Mouse (Mus musculus) limb, embryonic 10.5 days (tissue): ENCODE measurements at regions not wholly inside any gene's neighbourhood (a gene's known extent, or its start where the extent isn't known, plus 50 kb on each side); places are given as distances from the start of the nearest gene placed in this dataset.

Source experiments
- DNase-seq: peaks from one replicate; pipeline ENCODE4 v3.0.0-alpha.2; 2017; ENCODE audit warnings: low spot score
- H3K27ac ChIP-seq: fragments of 300-500 bp; sonication (generic); 2 replicates; pipeline ENCODE4 v1.5.1; 2016; ENCODE audit warnings: mild to moderate bottlenecking
- H3K27me3 ChIP-seq: fragments of 300-500 bp; sonication (generic); 2 replicates; pipeline ENCODE4 v1.6.1; 2016; ENCODE audit warnings: low read depth, mild to moderate bottlenecking; ENCODE audit not compliant: poor library complexity, severe bottlenecking
- H3K36me3 ChIP-seq: fragments of 300-500 bp; sonication (generic); 2 replicates; pipeline ENCODE4 v1.6.1; 2016; ENCODE audit warnings: mild to moderate bottlenecking, moderate library complexity
- H3K4me1 ChIP-seq: fragments of 300-500 bp; sonication (generic); 2 replicates; pipeline ENCODE4 v1.6.1; 2016
- H3K4me3 ChIP-seq: fragments of 300-500 bp; sonication (generic); 2 replicates; pipeline ENCODE4 v1.5.1; 2016; ENCODE audit warnings: mild to moderate bottlenecking, moderate library complexity
- H3K9me3 ChIP-seq: fragments of 300-500 bp; sonication (generic); replicated peaks from 2 replicates; pipeline ENCODE4 v1.6.1; 2016; ENCODE audit warnings: mild to moderate bottlenecking
- WGBS: fragments of 180-500 bp; shearing (Covaris S2); methylation state at CpG from one replicate; pipeline ENCODE4 v1.1.7; 2016; 5-methylcytosine and 5-hydroxymethylcytosine counted together

DNA sequence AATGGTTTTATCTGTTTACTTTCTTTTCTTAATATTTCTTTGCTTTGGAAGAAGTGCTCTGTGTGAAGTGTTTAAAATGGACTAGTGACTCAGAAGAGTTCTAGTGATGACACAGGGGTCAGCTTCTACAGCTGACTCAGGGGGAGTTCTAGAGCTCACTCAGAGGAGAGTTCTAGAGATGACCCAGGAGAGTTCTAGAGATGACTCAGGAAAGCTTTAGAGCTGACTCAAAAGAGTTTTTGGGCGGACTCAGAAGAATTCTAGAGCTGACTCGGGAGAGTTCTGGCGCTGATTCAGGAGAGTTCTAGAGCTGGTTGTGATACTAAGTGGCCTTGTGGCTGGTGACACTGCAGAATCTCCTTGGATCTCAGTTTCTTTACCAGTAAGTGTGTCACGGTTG lies 593.8 kb downstream of the Bcl11a start:
- H3K27me3 ChIP-seq = peaks cover 5% of the 10 kb centered on the region; the same call in 1 of the 2 replicates
- no peak for DNase-seq
- H3K36me3 ChIP-seq = no peaks in the 10 kb centered on the region
- WGBS = 92% methylated on average over 4 of the region's 4 CpGs
- peaks cover 22% of the 10 kb centered on the region for H3K4me1 ChIP-seq
- H3K27ac ChIP-seq = no peak overlapping the region
- H3K9me3 ChIP-seq = no peaks in the 10 kb centered on the region
- no peak overlapping the region for H3K4me3 ChIP-seq

GRCm38 (mm10) chr11:24673248-24674207 lies 595.7 kb downstream of the Bcl11a start:
- Histone ChIP-seq H3K27me3 (peaks cover 5% of the 10 kb centered on the region; the same call in 1 of the 2 replicates), H3K4me3 (no peak overlapping the region), H3K4me1 (peaks cover 22% of the 10 kb centered on the region), H3K36me3 (no peaks in the 10 kb centered on the region), H3K27ac (no peak overlapping the region), H3K9me3 (no peaks in the 10 kb centered on the region)
- DNase-seq = no peak
- WGBS = 50% methylated on average over 7 of the region's 7 CpGs

DNA sequence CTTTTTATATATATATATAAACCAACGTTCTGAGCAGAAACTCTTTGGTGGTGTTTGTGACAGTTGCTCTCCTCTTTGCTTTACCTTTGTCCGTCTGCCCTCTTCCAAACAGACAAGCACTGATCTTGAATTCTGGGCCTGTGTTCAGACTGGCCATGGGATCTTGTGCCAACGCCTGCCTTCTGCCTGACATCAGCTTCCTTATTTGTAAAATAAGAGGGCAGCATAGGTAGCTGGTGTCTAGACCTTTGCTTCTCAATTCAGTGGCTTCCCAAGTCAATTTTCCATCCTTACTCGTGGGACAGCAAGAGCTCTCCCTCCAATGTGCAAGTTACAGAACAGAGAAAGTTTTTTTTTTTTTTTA lies 596.3 kb downstream of the Bcl11a start:
- no peak for DNase-seq
- H3K9me3 ChIP-seq = no peaks in the 10 kb centered on the region
- peaks cover 22% of the 10 kb centered on the region for H3K4me1 ChIP-seq
- peaks cover 5% of the 10 kb centered on the region; the same call in 1 of the 2 replicates for H3K27me3 ChIP-seq
- 43% methylated on average over 4 of the region's 4 CpGs for WGBS
- no peaks in the 10 kb centered on the region for H3K36me3 ChIP-seq
- no peak overlapping the region for H3K4me3 ChIP-seq
- no peak overlapping the region for H3K27ac ChIP-seq

GRCm38 (mm10) chr11:24677016-24677415 lies 599.2 kb downstream of the Bcl11a start:
- Histone ChIP-seq H3K36me3 (no peaks in the 10 kb centered on the region), H3K4me1 (peaks cover 27% of the 10 kb centered on the region), H3K4me3 (no peak overlapping the region), H3K27ac (no peak overlapping the region), H3K27me3 (0 out of 2 replicates have a peak, but pooled peaks cover 2% of the 10 kb centered on the region), H3K9me3 (no peaks in the 10 kb centered on the region)
- DNase-seq = no peak
- WGBS = 97% methylated on average over 4 of the region's 4 CpGs

DNA sequence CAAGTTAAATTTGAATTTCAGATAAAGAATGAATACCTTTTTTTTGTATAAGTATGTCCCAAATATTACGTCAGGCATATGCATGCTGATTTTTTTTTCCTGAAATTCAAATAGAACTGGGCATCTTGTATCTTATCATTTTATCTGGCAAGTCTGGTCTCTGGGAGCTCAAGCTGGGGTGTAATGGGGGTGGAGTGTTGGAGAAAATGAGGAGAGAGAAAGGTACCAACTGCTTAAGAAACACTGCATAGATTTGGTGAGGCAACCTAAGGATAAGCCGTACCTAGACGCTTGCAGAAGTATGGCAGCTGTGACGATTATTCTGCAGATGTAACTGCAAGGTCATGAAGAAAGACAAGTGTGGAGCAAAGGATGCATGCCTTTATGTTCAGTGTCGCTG lies 601.7 kb downstream of the Bcl11a start:
- Histone ChIP-seq H3K27me3 (peaks cover 8% of the 10 kb centered on the region; the same call in 1 of the 2 replicates), H3K36me3 (no peaks in the 10 kb centered on the region), H3K4me3 (no peak overlapping the region), H3K27ac (no peak overlapping the region), H3K9me3 (no peaks in the 10 kb centered on the region), H3K4me1 (peaks cover 23% of the 10 kb centered on the region)
- WGBS = 96% methylated on average over 5 of the region's 5 CpGs
- no peak for DNase-seq

GRCm38 (mm10) chr11:24682423-24682822 lies 604.6 kb downstream of the Bcl11a start:
- no peak for DNase-seq
- H3K36me3 ChIP-seq = no peaks in the 10 kb centered on the region
- WGBS = 17% methylated on average over 4 of the region's 4 CpGs
- H3K9me3 ChIP-seq = no peaks in the 10 kb centered on the region
- peaks cover 8% of the 10 kb centered on the region; the same call in 1 of the 2 replicates for H3K27me3 ChIP-seq
- H3K27ac ChIP-seq = peak overlapping the region; percentile 42
- H3K4me1 ChIP-seq = peaks cover 37% of the 10 kb centered on the region
- H3K4me3 ChIP-seq = no peak overlapping the region

GRCm38 (mm10) chr11:24685545-24686467 lies 608.0 kb downstream of the Bcl11a start:
- Histone ChIP-seq H3K27ac (peak overlapping the region; percentile 11), H3K36me3 (no peaks in the 10 kb centered on the region), H3K9me3 (no peaks in the 10 kb centered on the region), H3K4me3 (no peak overlapping the region), H3K27me3 (peaks cover 8% of the 10 kb centered on the region; the same call in 1 of the 2 replicates), H3K4me1 (peaks cover 48% of the 10 kb centered on the region)
- DNase-seq = peak; percentile 80
- 45% methylated on average over 16 of the region's 16 CpGs for WGBS

- Histone ChIP-seq H3K9me3 (no peaks in the 10 kb centered on the region), H3K4me3 (no peak overlapping the region), H3K27me3 (peaks cover 4% of the 10 kb centered on the region; the same call in 1 of the 2 replicates), H3K4me1 (peaks cover 32% of the 10 kb centered on the region), H3K36me3 (no peaks in the 10 kb centered on the region), H3K27ac (no peak overlapping the region)
- DNase-seq = no peak
- 92% methylated on average over 2 of the region's 2 CpGs for WGBS
Observed at GRCm38 (mm10) chr11:24688160-24688782, 610.4 kb downstream of the Bcl11a start.

GRCm38 (mm10) chr11:24689807-24690333 lies 612.0 kb downstream of the Bcl11a start:
- Histone ChIP-seq H3K27ac (0 out of 2 replicates have a peak overlapping the region, but pooled peaks have one; percentile 31), H3K36me3 (no peaks in the 10 kb centered on the region), H3K4me3 (no peak overlapping the region), H3K27me3 (no peaks in the 10 kb centered on the region), H3K9me3 (no peaks in the 10 kb centered on the region), H3K4me1 (peaks cover 37% of the 10 kb centered on the region)
- 39% methylated on average over 7 of the region's 7 CpGs for WGBS
- peak; percentile 70 for DNase-seq

DNA sequence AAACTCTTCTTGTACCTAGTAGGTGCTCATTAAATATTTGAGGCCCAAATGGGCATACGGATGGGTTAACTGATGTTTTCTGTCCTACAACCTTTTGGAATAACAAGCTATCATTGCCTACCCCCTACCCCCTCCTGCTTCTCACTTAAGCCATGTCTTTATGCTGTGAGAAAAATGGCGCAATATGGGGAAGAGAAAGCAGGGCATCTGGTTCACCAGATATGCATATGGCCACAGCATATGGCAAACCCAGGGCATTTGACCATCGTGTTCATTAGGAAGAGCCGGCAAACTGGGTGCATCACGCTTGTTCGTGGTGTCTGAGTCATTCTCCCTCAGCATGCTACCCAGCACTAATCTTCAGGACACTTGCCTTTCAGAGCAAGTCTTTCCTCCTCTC lies 616.1 kb downstream of the Bcl11a start:
- Histone ChIP-seq H3K27ac (0 out of 2 replicates have a peak overlapping the region, but pooled peaks have one; percentile 40), H3K36me3 (no peaks in the 10 kb centered on the region), H3K9me3 (no peaks in the 10 kb centered on the region), H3K4me3 (no peak overlapping the region), H3K27me3 (no peaks in the 10 kb centered on the region), H3K4me1 (peaks cover 50% of the 10 kb centered on the region)
- DNase-seq = no peak
- 88% methylated on average over 6 of the region's 6 CpGs for WGBS

DNA sequence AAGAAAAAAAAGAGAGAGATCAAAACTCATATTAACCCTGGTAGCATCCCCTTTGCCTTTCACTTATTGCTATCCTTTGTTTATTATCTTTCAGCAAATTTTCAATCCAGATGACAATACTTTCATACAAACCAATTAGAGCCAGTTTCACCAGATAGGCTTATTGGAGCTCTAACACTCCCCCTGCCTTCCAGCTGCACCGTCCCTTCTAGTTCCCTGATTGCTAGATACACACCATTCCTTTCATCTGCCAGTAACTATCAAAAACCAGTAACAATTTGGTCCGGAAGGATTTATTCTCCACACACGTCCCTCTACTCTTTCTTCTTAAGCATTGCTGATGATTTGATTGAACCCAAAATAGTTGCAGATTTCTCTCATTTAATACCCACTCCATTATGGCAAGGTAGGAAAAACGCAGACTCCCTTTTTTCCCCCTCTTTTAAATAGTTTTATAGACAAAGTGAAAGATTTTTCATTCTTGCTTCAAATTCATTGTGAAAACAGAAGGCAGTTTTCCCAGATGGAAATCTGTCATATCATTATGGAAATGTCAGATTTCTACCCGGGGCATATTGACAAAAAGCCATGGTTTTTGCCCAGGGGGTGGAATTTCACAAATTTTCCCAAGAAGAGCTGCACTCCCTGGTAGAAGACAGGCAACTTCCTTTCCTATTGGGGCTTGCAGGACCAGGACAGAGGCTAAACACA lies 617.3 kb downstream of the Bcl11a start:
- Histone ChIP-seq H3K4me1 (peaks cover 51% of the 10 kb centered on the region), H3K4me3 (no peak overlapping the region), H3K36me3 (no peaks in the 10 kb centered on the region), H3K27ac (peak overlapping the region; percentile 53; the same call in 1 of the 2 replicates), H3K27me3 (no peaks in the 10 kb centered on the region), H3K9me3 (no peaks in the 10 kb centered on the region)
- WGBS = 46% methylated on average over 5 of the region's 5 CpGs
- no peak for DNase-seq

DNA sequence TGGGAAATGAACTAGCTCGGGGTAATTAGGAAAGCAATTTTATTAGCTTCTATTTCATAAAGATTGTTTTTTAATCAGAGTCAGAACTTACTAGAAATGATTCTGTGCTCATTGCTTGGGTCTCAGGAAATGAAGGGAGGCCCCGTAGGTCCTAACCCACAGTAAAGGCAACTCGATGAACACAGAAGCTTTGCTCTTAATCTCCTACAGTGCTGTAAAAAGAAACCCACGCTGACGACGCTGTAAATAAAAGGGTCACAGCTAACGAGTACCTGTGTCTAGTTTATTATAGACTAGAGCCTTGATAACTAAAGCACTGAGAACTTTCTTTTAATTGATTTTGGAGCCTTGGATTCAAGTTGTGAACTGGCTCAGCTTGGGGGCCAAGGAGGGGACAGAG lies 618.7 kb downstream of the Bcl11a start:
- Histone ChIP-seq H3K27ac (no peak overlapping the region), H3K9me3 (no peaks in the 10 kb centered on the region), H3K4me3 (no peak overlapping the region), H3K27me3 (no peaks in the 10 kb centered on the region), H3K4me1 (peaks cover 55% of the 10 kb centered on the region), H3K36me3 (no peaks in the 10 kb centered on the region)
- DNase-seq = no peak
- 21% methylated on average over 7 of the region's 7 CpGs for WGBS
